Mouse (Mus musculus): ENCODE data around the gene Rundc3a. TPM values are rescaled to one million over a fixed set of nuclear protein-coding genes. Genes with fewer than 3 reads are reported as not detected.

Gene Rundc3a
- polyA plus RNA-seq, 1 experiment, result 4.0 TPM

DNA sequence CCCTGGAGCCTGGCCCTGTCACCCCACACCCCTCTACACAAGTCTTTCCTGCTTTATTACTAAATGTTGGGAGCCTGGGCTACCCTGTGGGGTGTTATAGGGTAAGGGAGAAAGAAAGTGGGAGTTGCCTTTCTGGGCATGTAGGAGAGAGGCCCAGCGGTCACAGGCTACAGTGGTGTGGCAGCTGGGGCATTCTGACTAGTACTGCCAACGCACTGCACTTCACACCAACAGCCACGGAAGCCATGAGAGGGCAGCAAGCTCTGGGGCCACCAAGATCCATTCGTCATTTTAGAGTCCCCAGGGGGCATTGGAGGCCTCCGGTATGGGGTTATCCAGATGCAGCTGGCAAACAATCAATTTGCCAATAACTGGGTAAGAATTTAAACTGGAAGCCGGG, 48.9 kb downstream of the Rundc3a start:
- H3K36me3 ChIP-seq (ENCODE audit: control insufficient read depth, insufficient read depth, low read length), result no peaks in the 10 kb centered on the region
- DNase-seq (ENCODE audit: low read depth in 1 of 2, low spot score in 2 of 2), result no peak
- TF ChIP-seq POLR2A (IDR thresholded peaks at IDR 0.05; ENCODE audit: low read depth, low read length) (no peak), CTCF (IDR thresholded peaks at IDR 0.05; ENCODE audit: extremely low read depth, insufficient read depth, insufficient read length, insufficient replicate concordance) (no peak)
- peaks cover 13% of the 10 kb centered on the region; the same call in 1 of the 2 replicates for H3K4me1 ChIP-seq (ENCODE audit: control insufficient read depth, insufficient read depth, insufficient read length)
- peaks cover 10% of the 10 kb centered on the region for H3K27me3 ChIP-seq (ENCODE audit: control insufficient read depth, insufficient read depth, low read length)
- no peak overlapping the region for H3K4me3 ChIP-seq (ENCODE audit: extremely low read depth, insufficient read depth, insufficient read length)
- H3K27ac ChIP-seq (ENCODE audit: insufficient read depth, low read length), result no peak overlapping the region
- 91% methylated on average over 6 of the region's 6 CpGs for WGBS

DNA sequence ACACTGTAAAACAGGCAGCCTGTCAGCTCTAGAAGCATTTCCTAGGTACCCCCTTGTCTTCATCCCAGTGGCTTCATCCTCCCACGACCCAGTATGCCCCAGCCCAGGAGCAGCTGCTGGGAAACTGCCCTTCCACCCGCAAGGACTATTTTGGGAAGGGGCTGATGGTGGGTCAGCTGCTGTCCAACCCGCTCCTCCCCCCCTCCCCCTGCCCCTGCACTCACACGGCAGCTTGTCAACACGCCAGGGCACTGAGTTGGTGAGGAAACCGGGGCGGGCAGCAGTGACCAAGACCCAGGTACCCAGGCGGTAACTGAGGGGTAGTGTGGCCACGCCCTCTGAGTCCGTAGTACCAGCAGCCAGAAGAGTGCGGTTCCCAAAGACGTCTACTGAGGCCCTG, 50.5 kb downstream of the Rundc3a start:
- no peak for DNase-seq (ENCODE audit: low read depth in 1 of 2, low spot score in 2 of 2)
- H3K27me3 ChIP-seq (ENCODE audit: control insufficient read depth, insufficient read depth, low read length), result peaks cover 16% of the 10 kb centered on the region
- TF ChIP-seq CTCF (IDR thresholded peaks at IDR 0.05; ENCODE audit: extremely low read depth, insufficient read depth, insufficient read length, insufficient replicate concordance) (no peak), POLR2A (IDR thresholded peaks at IDR 0.05; ENCODE audit: low read depth, low read length) (no peak)
- H3K4me3 ChIP-seq (ENCODE audit: extremely low read depth, insufficient read depth, insufficient read length), result no peak overlapping the region
- no peak overlapping the region for H3K27ac ChIP-seq (ENCODE audit: insufficient read depth, low read length)
- H3K36me3 ChIP-seq (ENCODE audit: control insufficient read depth, insufficient read depth, low read length), result no peaks in the 10 kb centered on the region
- WGBS, result 81% methylated on average over 12 of the region's 12 CpGs
- peaks cover 6% of the 10 kb centered on the region; the same call in 1 of the 2 replicates for H3K4me1 ChIP-seq (ENCODE audit: control insufficient read depth, insufficient read depth, insufficient read length)

DNA sequence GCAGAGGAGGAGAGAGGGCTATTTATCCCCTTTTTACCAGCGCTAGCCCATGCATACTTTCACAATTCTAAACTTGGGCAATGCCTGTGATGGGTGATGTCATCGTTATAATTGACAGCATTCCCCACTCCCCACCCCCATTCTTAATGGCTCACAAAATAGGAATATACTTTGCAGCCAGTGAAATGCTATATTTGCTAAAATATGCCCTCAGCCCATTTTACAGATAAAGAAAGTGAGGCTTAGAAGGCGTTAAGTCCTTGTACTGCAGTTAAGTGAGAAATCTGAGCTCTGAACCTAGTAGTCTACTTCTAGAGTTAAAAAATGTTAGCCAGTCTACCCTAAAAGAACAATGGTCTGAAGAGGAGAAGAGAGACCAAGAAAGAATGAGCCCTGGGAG, 51.1 kb downstream of the Rundc3a start:
- Histone ChIP-seq H3K36me3 (ENCODE audit: control insufficient read depth, insufficient read depth, low read length) (no peaks in the 10 kb centered on the region), H3K27ac (ENCODE audit: insufficient read depth, low read length) (no peak overlapping the region), H3K27me3 (ENCODE audit: control insufficient read depth, insufficient read depth, low read length) (peaks cover 19% of the 10 kb centered on the region), H3K4me1 (ENCODE audit: control insufficient read depth, insufficient read depth, insufficient read length) (peaks cover 6% of the 10 kb centered on the region; the same call in 1 of the 2 replicates), H3K4me3 (ENCODE audit: extremely low read depth, insufficient read depth, insufficient read length) (no peak overlapping the region)
- DNase-seq (ENCODE audit: low read depth in 1 of 2, low spot score in 2 of 2), result no peak
- WGBS, result 82% methylated on average over 3 of the region's 3 CpGs
- no peak for TF ChIP-seq CTCF (IDR thresholded peaks at IDR 0.05; ENCODE audit: extremely low read depth, insufficient read depth, insufficient read length, insufficient replicate concordance)
- TF ChIP-seq POLR2A (IDR thresholded peaks at IDR 0.05; ENCODE audit: low read depth, low read length), result no peak

GRCm38 (mm10) chr11:102444781-102445180, 51.6 kb downstream of the Rundc3a start:
- DNase-seq (ENCODE audit: low read depth in 1 of 2, low spot score in 2 of 2), result no peak
- WGBS, result 79% methylated on average over 6 of the region's 6 CpGs
- Histone ChIP-seq H3K27ac (ENCODE audit: insufficient read depth, low read length) (no peak overlapping the region), H3K4me1 (ENCODE audit: control insufficient read depth, insufficient read depth, insufficient read length) (peaks cover 6% of the 10 kb centered on the region; the same call in 1 of the 2 replicates), H3K27me3 (ENCODE audit: control insufficient read depth, insufficient read depth, low read length) (peaks cover 19% of the 10 kb centered on the region), H3K36me3 (ENCODE audit: control insufficient read depth, insufficient read depth, low read length) (no peaks in the 10 kb centered on the region), H3K4me3 (ENCODE audit: extremely low read depth, insufficient read depth, insufficient read length) (no peak overlapping the region)
- TF ChIP-seq CTCF (IDR thresholded peaks at IDR 0.05; ENCODE audit: extremely low read depth, insufficient read depth, insufficient read length, insufficient replicate concordance) (no peak), POLR2A (IDR thresholded peaks at IDR 0.05; ENCODE audit: low read depth, low read length) (no peak)

DNA sequence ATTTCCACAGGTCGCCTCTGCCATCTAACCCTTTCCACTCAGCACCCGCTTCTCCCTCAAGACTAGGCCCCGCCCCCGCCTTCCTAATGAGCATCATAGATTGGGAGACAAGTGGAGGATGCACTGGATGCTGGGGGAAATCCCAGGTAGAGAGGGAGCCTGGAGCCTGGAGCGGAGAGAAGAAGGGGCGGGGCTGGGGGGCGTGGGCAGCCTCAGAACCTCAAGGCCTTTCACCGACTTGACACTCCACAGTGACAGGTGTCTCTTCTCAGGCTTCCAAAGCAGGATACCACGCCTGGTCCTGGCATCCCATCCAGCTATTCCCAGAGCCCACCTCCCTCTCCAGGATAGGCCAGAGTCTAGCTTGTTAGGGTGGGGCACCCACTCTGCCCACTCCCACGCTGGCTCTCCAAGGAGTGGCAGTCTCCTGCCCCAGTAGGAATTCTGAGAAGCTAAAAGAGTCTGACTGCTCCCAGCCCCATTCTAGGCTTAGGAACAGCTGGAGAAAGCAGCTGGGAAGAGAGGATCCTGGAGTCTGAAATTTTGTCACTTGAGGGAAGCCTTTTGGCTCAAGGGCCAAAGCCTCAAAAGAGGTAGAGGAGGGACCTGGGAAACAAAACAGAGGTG, 52.2 kb downstream of the Rundc3a start:
- TF ChIP-seq CTCF (IDR thresholded peaks at IDR 0.05; ENCODE audit: extremely low read depth, insufficient read depth, insufficient read length, insufficient replicate concordance) (no peak), POLR2A (IDR thresholded peaks at IDR 0.05; ENCODE audit: low read depth, low read length) (no peak)
- H3K4me1 ChIP-seq (ENCODE audit: control insufficient read depth, insufficient read depth, insufficient read length), result peaks cover 6% of the 10 kb centered on the region; the same call in 1 of the 2 replicates
- H3K27ac ChIP-seq (ENCODE audit: insufficient read depth, low read length), result no peak overlapping the region
- no peak overlapping the region for H3K4me3 ChIP-seq (ENCODE audit: extremely low read depth, insufficient read depth, insufficient read length)
- peaks cover 19% of the 10 kb centered on the region for H3K27me3 ChIP-seq (ENCODE audit: control insufficient read depth, insufficient read depth, low read length)
- 79% methylated on average over 10 of the region's 10 CpGs for WGBS
- no peak for DNase-seq (ENCODE audit: low read depth in 1 of 2, low spot score in 2 of 2)
- H3K36me3 ChIP-seq (ENCODE audit: control insufficient read depth, insufficient read depth, low read length), result no peaks in the 10 kb centered on the region

- DNase-seq (ENCODE audit: low read depth in 1 of 2, low spot score in 2 of 2), result no peak
Observed at GRCm38 (mm10) chr11:102445891-102446361, 52.7 kb downstream of the Rundc3a start.

More at GRCm38 (mm10) chr11:102445891-102446361, 52.7 kb downstream of the Rundc3a start:
- H3K36me3 ChIP-seq (ENCODE audit: control insufficient read depth, insufficient read depth, low read length), result no peaks in the 10 kb centered on the region
- TF ChIP-seq POLR2A (IDR thresholded peaks at IDR 0.05; ENCODE audit: low read depth, low read length) (no peak), CTCF (IDR thresholded peaks at IDR 0.05; ENCODE audit: extremely low read depth, insufficient read depth, insufficient read length, insufficient replicate concordance) (no peak)
- peaks cover 6% of the 10 kb centered on the region; the same call in 1 of the 2 replicates for H3K4me1 ChIP-seq (ENCODE audit: control insufficient read depth, insufficient read depth, insufficient read length)
- peaks cover 19% of the 10 kb centered on the region for H3K27me3 ChIP-seq (ENCODE audit: control insufficient read depth, insufficient read depth, low read length)
- H3K27ac ChIP-seq (ENCODE audit: insufficient read depth, low read length), result no peak overlapping the region
- H3K4me3 ChIP-seq (ENCODE audit: extremely low read depth, insufficient read depth, insufficient read length), result no peak overlapping the region
- 61% methylated on average over 7 of the region's 7 CpGs for WGBS
